Mouse (Mus musculus): Measurements from ENCODE around the gene Prkd2. TPM values are rescaled to one million over a fixed set of nuclear protein-coding genes. Genes with fewer than 3 reads are reported as not detected.

Prkd2 gene
- polyA plus RNA-seq, 1 experiment from 2014 or later, result 22.1 TPM

DNA sequence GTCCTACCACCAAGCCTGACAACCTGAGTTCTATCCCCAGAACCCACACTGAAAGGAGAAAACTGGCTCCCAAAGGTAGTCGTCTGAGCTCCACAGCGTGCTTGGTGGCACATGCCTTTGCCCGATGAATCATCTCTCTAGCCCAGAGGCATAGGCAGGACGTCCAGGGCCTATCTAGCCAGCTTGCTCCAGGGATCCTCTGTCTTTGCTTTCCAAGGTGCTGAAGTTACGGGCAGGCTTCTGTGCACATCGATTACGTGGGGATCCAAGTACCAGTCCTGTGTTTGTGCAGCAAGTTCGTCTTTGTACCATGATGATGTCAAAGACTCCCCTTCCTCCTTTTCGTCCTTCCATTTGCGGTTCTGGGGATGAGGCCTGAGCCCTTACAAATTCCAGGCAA, 28.9 kb downstream of the Prkd2 start:
- Histone ChIP-seq H3K36me3 (peaks cover 42% of the 10 kb centered on the region), H3K27ac (replicated peaks) (no peak overlapping the region), H3K4me1 (peaks cover 19% of the 10 kb centered on the region), H3K27me3 (no peaks in the 10 kb centered on the region), H3K9me3 (replicated peaks) (no peaks in the 10 kb centered on the region), H3K9ac (no peak overlapping the region), H3K4me2 (replicated peaks) (no peak overlapping the region), H3K4me3 (replicated peaks) (no peak overlapping the region)
- 77% methylated on average over 10 of the region's 10 CpGs for WGBS
- no peak for ATAC-seq (ENCODE audit: insufficient number of reproducible peaks, low FRiP score, low TSS enrichment, low read depth)

DNA sequence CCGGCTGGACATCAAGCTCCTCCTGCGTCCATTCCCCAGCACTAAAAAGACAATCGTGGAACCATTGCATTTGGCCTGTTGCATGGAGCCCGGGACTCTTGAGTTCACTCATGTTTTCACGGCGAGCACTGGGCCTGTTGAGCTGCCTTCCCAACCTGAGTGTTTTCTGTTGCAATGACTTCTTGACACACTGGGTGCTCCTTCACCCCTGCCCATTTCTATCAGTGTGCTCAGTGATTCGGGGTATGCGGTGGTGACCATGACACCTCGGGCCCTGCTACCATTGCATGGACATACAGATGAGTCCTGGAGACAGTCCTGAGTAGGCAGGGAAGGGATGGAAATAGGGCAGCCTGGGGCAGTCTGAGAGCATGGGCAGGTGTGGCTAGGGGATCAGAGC, 29.8 kb downstream of the Prkd2 start:
- Histone ChIP-seq H3K4me1 (peaks cover 27% of the 10 kb centered on the region), H3K27ac (replicated peaks) (no peak overlapping the region), H3K36me3 (peaks cover 34% of the 10 kb centered on the region), H3K4me2 (replicated peaks) (no peak overlapping the region), H3K27me3 (no peaks in the 10 kb centered on the region), H3K9ac (no peak overlapping the region), H3K4me3 (replicated peaks) (no peak overlapping the region), H3K9me3 (replicated peaks) (no peaks in the 10 kb centered on the region)
- WGBS, result 89% methylated on average over 9 of the region's 9 CpGs
- no peak for ATAC-seq (ENCODE audit: insufficient number of reproducible peaks, low FRiP score, low TSS enrichment, low read depth)

DNA sequence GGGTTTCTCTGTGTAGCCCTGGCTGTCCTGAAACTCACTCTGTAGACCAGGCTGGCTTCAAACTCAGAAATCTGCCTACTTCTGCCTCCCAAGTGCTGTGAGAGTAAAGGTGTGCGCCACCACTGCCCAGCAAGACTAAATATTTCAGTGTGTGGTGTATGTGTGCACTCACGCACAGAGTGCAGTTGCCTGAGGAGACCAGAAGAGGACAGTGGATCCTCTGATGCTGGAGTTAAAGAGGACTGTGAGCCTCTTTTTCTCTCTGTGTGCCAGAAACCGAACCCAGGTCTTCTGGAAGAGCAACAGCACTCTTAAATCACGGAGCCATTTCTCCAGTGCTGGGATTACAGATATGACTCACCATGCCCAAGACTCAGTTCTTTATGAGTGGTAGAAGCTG, 30.7 kb downstream of the Prkd2 start:
- Histone ChIP-seq H3K9ac (no peak overlapping the region), H3K4me2 (replicated peaks) (no peak overlapping the region), H3K27ac (replicated peaks) (no peak overlapping the region), H3K27me3 (no peaks in the 10 kb centered on the region), H3K9me3 (replicated peaks) (no peaks in the 10 kb centered on the region), H3K4me3 (replicated peaks) (no peak overlapping the region), H3K36me3 (peaks cover 28% of the 10 kb centered on the region), H3K4me1 (peaks cover 27% of the 10 kb centered on the region)
- WGBS, result 91% methylated on average over 4 of the region's 4 CpGs
- no peak for ATAC-seq (ENCODE audit: insufficient number of reproducible peaks, low FRiP score, low TSS enrichment, low read depth)

DNA sequence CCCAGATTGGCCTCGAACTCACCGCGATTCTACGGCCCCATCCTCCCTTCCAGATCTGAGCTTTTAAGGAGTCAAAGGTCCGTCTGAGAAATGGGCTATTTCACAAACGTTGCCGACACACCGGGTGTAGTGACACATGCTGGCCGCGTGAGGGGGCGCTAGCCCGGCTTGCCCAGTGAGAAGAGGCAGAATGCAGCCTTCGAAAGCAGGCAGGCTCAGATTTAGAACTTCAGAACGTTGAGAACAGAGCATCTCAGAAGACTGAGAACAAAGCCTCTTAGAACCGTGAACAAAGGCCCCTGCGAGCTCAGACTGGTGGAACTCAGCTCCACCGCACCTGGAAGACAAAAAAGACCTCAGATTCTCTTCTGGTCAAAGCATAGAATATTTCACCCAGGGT, 31.5 kb downstream of the Prkd2 start:
- H3K4me3 ChIP-seq (replicated peaks), result peak overlapping the region; percentile 87
- H3K36me3 ChIP-seq, result peaks cover 25% of the 10 kb centered on the region
- no peak overlapping the region for H3K9ac ChIP-seq
- H3K4me2 ChIP-seq (replicated peaks), result peak overlapping the region; percentile 89
- H3K27ac ChIP-seq (replicated peaks), result peak overlapping the region; percentile 96
- no peak for ATAC-seq (ENCODE audit: insufficient number of reproducible peaks, low FRiP score, low TSS enrichment, low read depth)
- WGBS, result 4% methylated on average over 17 of the region's 17 CpGs
- H3K27me3 ChIP-seq, result no peaks in the 10 kb centered on the region
- H3K4me1 ChIP-seq, result peaks cover 27% of the 10 kb centered on the region
- H3K9me3 ChIP-seq (replicated peaks), result no peaks in the 10 kb centered on the region

DNA sequence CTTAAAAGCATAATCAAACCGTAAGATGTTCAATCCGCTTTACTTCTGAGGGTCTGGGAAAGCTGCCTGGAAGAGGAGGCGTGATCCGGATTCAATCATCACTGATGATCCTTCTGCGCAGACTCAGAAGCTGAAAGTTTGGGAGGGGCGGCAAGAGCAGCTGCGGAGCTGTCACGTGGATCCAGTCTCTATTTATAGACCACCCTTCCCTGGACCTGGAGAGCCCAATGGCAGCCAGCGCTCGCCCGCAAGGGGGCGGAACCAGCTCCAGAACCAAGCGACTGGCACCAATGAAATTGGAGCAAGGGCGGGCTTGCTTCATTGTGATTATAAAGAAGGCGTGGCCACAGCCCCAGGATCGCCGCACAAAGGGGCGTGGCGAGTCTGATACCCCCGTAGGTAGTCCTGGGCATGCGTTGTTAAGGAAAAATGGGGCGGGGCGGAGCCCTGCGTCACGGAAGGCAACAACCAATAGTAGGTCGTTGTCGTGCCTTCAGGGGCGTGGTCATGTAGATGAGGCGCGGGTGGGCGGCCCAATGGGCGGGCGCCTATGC, 32.1 kb downstream of the Prkd2 start:
- no peaks in the 10 kb centered on the region for H3K27me3 ChIP-seq
- peak overlapping the region; percentile 96 for H3K27ac ChIP-seq (replicated peaks)
- peaks cover 22% of the 10 kb centered on the region for H3K36me3 ChIP-seq
- peak; percentile 97 for ATAC-seq (ENCODE audit: insufficient number of reproducible peaks, low FRiP score, low TSS enrichment, low read depth)
- peaks cover 27% of the 10 kb centered on the region for H3K4me1 ChIP-seq
- peak overlapping the region; percentile 89 for H3K4me2 ChIP-seq (replicated peaks)
- H3K9ac ChIP-seq, result no peak overlapping the region
- H3K4me3 ChIP-seq (replicated peaks), result peak overlapping the region; percentile 87
- under 1% methylated on average over 33 of the region's 33 CpGs for WGBS
- no peaks in the 10 kb centered on the region for H3K9me3 ChIP-seq (replicated peaks)

DNA sequence AGATGAGACGGTGACA, 32.4 kb downstream of the Prkd2 start, which contains the start of gene Dact3:
Gene Dact3 (plus strand): TSS at position 8 of the 16 bp plus-strand sequence.
- Histone ChIP-seq H3K4me2 (replicated peaks) (peak within 1 kb of the TSS; percentile 89), H3K4me3 (replicated peaks) (peak within 1 kb of the TSS; percentile 87), H3K27ac (replicated peaks) (peak within 1 kb of the TSS; percentile 96), H3K9me3 (replicated peaks) (no peaks in the 10 kb centered on the region), H3K4me1 (peaks cover 30% of the 10 kb centered on the region), H3K27me3 (no peaks in the 10 kb centered on the region), H3K36me3 (peaks cover 19% of the 10 kb centered on the region), H3K9ac (peak within 1 kb of the TSS; percentile 83)
- WGBS, result 0% methylated on average over 1 of the region's 1 CpGs
- ATAC-seq (ENCODE audit: insufficient number of reproducible peaks, low FRiP score, low TSS enrichment, low read depth), result no peak

DNA sequence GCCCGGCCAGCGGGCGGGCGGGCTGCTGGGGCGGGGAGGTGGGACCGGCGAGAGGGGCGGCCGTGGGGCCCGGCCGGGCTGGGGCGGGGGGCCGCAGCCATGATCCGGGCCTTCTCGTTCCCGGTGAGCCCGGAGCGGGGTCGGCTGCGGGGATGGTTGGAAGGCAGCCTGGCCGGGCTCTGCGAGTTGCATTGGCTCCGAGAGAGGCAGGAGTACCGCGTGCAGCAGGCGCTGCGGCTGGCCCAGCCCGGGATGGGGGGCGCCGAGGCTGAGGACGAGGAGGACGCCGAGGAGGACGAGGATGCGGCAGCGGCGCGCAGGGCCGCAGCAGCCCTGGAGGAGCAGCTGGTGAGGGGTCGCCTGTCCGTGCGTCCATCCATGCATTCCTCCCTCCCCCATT, 32.6 kb downstream of the Prkd2 start:
- Histone ChIP-seq H3K4me2 (replicated peaks) (peak overlapping the region; percentile 89), H3K9ac (peak overlapping the region; percentile 83), H3K4me3 (replicated peaks) (peak overlapping the region; percentile 87), H3K27ac (replicated peaks) (peak overlapping the region; percentile 88), H3K4me1 (peaks cover 32% of the 10 kb centered on the region), H3K36me3 (peaks cover 17% of the 10 kb centered on the region), H3K27me3 (no peaks in the 10 kb centered on the region), H3K9me3 (replicated peaks) (no peaks in the 10 kb centered on the region)
- peak; percentile 5; the same call in 1 of the 2 replicates for ATAC-seq (ENCODE audit: insufficient number of reproducible peaks, low FRiP score, low TSS enrichment, low read depth)
- 0% methylated on average over 29 of the region's 42 CpGs for WGBS

DNA sequence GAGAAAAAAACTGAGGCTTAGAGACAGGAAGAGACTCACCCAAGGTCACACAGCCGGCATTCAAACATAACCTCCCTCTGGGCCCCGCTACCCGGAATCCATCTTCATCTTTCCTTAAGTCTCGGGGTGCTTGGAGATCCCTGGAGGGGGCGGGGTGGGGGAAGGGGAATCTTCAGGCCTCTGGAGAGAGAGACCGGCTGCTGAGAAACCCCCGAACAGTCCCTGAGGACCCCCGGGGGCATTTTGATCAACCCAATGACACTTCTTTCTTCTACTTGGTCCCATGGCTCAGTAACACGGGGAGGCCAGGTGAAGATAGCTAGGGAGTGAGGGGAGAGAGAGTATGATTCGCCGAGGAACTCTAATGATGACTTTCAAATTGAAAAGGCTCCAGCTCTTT, 33.3 kb downstream of the Prkd2 start:
- Histone ChIP-seq H3K4me2 (replicated peaks) (peak overlapping the region; percentile 89), H3K4me3 (replicated peaks) (peak overlapping the region; percentile 87), H3K4me1 (peaks cover 39% of the 10 kb centered on the region), H3K9me3 (replicated peaks) (no peaks in the 10 kb centered on the region), H3K36me3 (peaks cover 18% of the 10 kb centered on the region), H3K27ac (replicated peaks) (peak overlapping the region; percentile 88), H3K27me3 (no peaks in the 10 kb centered on the region), H3K9ac (peak overlapping the region; percentile 83)
- 5% methylated on average over 11 of the region's 11 CpGs for WGBS
- ATAC-seq (ENCODE audit: insufficient number of reproducible peaks, low FRiP score, low TSS enrichment, low read depth), result no peak

DNA sequence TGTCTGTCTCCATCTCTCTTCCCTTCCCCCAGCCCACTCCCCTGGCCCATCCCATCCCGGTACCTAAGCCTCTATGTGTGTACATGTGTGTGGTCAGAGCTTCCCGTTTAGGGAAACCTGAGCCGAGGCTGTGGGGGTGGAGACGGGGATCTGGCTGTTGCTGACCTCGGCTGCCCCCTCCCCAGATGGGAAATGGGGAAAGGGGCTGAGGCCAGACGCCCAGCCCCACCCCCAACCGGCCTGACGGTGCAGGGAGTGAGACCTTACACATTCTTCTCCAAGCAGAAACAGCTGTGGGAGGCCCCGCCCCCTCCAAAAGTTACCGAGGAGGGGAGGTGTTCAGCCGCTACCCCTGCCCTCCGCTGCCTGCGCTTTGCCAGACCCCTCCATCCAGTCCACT, 33.9 kb downstream of the Prkd2 start:
- H3K4me3 ChIP-seq (replicated peaks), result peak overlapping the region; percentile 87
- H3K36me3 ChIP-seq, result peaks cover 18% of the 10 kb centered on the region
- peak overlapping the region; percentile 83; the same call in 1 of the 2 replicates for H3K9ac ChIP-seq
- H3K9me3 ChIP-seq (replicated peaks), result no peaks in the 10 kb centered on the region
- no peaks in the 10 kb centered on the region for H3K27me3 ChIP-seq
- peak overlapping the region; percentile 89 for H3K4me2 ChIP-seq (replicated peaks)
- ATAC-seq (ENCODE audit: insufficient number of reproducible peaks, low FRiP score, low TSS enrichment, low read depth), result no peak
- H3K4me1 ChIP-seq, result peaks cover 40% of the 10 kb centered on the region
- 5% methylated on average over 13 of the region's 13 CpGs for WGBS
- H3K27ac ChIP-seq (replicated peaks), result peak overlapping the region; percentile 88

DNA sequence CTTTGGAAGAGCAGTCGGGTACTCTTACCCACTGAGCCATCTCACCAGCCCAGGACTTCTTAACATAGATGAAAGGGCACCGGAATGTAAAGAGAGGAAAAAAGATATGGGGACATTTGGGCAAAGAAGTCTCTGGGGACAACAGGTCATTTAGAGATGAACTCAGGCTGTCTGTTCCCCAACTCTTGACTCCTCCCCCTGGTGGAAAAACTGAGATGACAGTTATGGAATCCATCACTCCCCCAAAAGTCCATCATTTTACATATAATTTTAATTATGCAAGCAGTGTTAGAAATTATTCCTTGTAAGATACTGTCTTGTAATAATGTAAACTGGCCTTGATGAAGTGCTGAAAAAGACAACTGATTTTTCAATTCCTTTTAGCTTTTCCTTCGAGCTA, 35.0 kb downstream of the Prkd2 start:
- WGBS, result 72% methylated on average over 3 of the region's 3 CpGs

DNA sequence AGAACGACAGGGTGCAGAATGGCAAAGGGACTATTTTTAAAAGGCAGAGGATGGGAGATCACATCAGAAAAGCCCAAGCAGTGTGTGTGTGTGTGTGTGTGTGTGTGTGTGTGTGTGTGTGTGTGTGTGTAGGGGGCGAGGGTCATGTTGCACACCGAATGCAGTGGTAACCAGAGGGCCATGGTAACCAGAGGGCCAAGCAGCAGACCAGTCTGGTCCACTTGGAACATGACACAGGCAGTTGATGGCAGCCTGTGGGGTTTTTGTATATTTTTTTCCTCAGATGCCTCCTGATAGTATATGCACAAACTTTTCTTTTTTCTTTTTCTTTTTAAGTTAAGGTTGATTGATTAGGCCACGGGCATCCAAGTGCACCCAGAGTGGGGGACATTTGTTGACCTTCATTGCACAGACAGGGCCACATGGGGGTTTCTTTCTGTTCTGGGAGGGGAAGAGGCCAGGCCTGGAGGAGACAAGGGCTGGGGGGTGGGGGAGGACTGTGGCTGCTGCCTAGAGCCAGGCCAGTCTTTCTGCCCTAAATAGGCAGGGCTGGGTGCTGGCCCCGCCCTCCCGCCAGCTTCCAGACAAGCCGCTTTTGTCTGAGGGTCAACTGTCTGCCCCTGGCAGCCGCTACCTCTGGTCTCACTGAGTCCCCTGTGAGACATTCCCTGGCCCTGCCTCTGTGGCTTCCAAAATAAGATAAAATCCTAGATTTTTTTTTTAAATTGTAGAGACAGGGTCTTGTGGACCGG, 37.3 kb downstream of the Prkd2 start:
- Histone ChIP-seq H3K4me2 (replicated peaks) (no peak overlapping the region), H3K36me3 (peaks cover 27% of the 10 kb centered on the region)
- no peak for ATAC-seq (ENCODE audit: insufficient number of reproducible peaks, low FRiP score, low TSS enrichment, low read depth)

More for the DNA sequence above, 35.0 kb downstream of the Prkd2 start:
- Histone ChIP-seq H3K27ac (replicated peaks) (no peak overlapping the region), H3K4me2 (replicated peaks) (no peak overlapping the region), H3K27me3 (no peaks in the 10 kb centered on the region), H3K4me3 (replicated peaks) (no peak overlapping the region), H3K9me3 (replicated peaks) (no peaks in the 10 kb centered on the region), H3K36me3 (peaks cover 19% of the 10 kb centered on the region), H3K9ac (no peak overlapping the region), H3K4me1 (peaks cover 40% of the 10 kb centered on the region)
- no peak for ATAC-seq (ENCODE audit: insufficient number of reproducible peaks, low FRiP score, low TSS enrichment, low read depth)

DNA sequence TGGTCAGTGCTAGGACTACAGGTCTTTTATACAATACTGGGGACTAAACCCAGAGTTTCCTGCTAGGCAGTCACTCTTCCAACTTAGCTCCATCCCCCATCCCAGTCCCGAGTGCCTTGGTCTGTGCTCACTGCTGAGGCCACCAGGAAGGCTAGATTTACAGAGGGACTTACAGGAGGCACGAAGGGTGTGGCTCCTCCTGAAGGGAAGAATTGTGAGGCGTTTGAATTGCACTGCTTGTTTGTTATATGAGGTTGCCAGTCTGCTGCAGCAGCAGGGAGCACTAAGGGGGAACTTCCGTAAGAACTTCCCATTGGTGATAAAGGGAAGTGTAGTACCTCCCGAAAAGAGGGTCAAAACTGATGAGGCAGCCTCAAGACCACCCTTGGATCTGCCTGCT, 37.9 kb downstream of the Prkd2 start:
- Histone ChIP-seq H3K27ac (replicated peaks) (peak overlapping the region; percentile 63), H3K36me3 (peaks cover 34% of the 10 kb centered on the region), H3K4me2 (replicated peaks) (no peak overlapping the region), H3K4me3 (replicated peaks) (no peak overlapping the region), H3K9ac (no peak overlapping the region), H3K4me1 (peaks cover 37% of the 10 kb centered on the region), H3K9me3 (replicated peaks) (no peaks in the 10 kb centered on the region), H3K27me3 (peaks cover 2% of the 10 kb centered on the region; the same call in 1 of the 2 replicates)
- no peak for ATAC-seq (ENCODE audit: insufficient number of reproducible peaks, low FRiP score, low TSS enrichment, low read depth)
- WGBS, result 23% methylated on average over 5 of the region's 5 CpGs

More for the DNA sequence above, 37.3 kb downstream of the Prkd2 start:
- Histone ChIP-seq H3K4me1 (peaks cover 37% of the 10 kb centered on the region), H3K9me3 (replicated peaks) (no peaks in the 10 kb centered on the region), H3K27ac (replicated peaks) (peak overlapping the region; percentile 63), H3K9ac (no peak overlapping the region), H3K4me3 (replicated peaks) (no peak overlapping the region), H3K27me3 (no peaks in the 10 kb centered on the region)
- 34% methylated on average over 9 of the region's 9 CpGs for WGBS
